Mouse (Mus musculus): Measurements from ENCODE around the gene Serpina7.

The Serpina7 gene

DNA sequence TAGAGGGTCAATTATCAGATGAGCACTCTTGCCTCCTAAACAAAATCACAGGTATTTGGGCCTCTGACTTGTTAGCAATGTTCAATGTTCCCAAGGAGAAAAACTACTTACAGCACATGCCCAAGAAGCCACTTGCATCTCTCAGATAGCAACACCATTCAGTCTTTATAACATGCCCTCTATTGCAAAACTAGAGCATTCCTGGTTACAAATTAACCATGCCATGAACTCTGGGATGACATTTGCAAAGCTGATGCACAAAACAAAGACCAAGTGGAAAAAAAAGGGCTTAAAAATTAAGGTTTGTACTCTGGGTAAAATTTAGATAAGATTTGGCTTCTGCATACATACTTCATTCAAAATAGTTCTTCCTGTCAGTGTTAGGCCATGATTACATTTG lies at the start of gene Serpina7:
TSS of gene Serpina7 (minus strand) at position 160 of the 400 bp plus-strand sequence.
- DNase-seq = no peak

DNA sequence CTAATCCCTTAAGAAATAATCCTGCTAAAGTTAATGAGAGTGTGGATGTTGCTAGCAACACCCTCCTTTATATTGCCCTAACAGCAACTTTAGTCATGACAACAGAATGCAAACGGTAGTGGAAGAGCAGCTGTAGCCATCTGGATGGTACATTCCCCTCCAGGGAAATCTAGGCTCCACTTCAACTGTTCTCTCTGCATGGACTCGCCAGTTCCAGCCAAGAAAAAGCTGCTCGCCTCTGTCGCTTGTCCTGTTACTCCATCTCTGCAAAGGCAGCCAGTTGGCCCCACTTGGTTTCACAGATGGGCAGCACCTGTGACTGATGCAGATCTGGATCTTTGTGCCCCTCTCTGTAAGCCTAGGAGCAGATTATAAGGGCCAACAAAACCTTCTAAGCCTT lies 49.0 kb upstream of the Serpina7 start:
- DNase-seq = no peak

DNA sequence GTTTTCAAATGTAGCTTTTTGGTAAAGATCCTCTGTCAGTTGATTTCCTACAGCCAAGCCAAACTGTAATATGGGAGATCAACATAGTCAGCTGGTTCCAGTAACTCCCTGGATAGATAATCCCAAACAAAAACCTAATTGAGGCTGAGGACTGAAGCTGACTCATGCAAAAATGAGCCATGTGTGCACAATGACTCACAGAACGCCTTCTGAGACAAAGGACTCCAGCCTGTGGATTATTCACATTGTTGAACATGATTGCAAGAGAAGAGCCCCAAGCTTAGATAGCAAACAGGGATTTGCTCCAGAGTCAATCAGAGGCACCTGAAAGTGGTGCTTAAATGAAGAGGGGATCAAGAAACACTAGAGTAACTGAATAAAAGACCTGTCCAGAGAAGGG lies 12.2 kb upstream of the Serpina7 start:
- DNase-seq = no peak

DNA sequence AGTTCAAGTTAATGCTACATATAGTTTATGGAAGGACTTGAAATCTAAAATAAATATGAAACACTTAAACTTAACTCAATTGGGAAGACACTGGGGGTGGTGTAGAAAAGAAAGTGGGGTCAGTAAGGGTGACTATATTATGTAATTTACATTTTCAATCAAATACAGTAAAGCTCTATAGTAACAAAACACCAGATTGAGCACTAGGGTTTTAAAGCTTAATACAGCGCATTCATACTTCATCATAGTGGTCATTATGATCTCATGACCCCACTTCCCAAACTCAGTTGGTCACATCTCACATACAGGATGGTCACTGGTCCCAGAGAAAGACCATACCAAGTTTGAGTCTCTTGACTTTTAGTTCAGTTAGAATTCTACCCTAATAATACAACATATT lies 907 bp upstream of the Serpina7 start, which contains the start of gene 4930513O06Rik:
TSS of gene 4930513O06Rik (plus strand) at position 301 of the 400 bp plus-strand sequence.
- no peak for DNase-seq

DNA sequence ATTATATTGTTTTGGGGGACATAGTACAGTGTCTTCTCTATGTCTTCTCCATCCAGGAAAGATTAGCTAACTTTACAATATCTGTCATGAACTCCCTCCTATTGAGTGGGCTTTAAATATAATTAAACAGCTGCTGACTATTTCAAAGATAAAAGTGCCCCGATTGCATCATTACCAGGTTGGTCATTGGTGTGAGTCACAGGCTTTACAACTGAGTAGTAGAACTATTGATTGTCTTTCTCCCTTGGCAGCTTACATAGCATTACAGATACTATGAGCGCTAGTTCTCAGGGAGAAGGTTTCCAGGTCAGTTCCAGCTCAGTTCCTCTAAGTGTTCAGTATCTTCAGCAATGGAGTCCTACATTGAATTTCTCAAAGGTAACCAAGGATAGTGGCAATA lies 6.5 kb downstream of the Serpina7 start:
- no peak for DNase-seq

DNA sequence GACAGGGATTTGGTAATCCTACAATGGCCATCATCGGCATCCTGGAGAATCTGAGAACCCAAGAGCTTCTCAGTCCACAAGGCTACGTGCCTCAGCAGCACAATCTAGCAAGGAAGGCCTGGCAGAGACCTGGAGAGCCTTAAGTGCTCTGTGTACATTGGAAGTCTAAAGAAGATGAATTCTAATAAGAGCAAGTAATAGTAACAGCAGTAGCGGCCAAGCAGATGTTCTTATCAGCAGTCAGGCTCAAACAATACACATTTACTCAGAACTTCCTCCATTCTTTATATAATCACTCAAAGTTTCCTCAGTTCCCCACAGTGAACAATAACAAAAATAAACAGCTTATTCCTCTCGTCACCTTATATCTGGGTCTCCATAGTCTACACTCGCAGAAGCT lies 21.0 kb downstream of the Serpina7 start:
- no peak for DNase-seq

DNA sequence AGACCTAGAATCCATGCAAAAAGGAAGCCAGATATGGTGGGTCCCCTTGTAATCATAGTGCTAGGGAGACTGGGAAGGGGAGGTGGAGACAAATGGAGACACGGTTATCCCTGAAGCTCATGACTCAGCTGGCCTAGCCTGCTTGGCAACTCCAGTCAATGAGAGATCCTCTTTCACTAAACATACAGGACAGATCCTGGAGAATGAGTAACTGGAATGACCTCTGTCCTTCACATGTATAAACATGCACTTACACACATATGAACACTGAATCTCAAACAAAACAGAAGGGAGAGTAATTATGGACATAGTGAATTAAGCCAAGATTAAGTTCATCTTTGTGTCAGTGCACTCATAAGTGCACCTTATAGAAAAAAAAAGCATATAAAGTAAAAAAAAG lies 31.9 kb downstream of the Serpina7 start:
- DNase-seq = no peak

DNA sequence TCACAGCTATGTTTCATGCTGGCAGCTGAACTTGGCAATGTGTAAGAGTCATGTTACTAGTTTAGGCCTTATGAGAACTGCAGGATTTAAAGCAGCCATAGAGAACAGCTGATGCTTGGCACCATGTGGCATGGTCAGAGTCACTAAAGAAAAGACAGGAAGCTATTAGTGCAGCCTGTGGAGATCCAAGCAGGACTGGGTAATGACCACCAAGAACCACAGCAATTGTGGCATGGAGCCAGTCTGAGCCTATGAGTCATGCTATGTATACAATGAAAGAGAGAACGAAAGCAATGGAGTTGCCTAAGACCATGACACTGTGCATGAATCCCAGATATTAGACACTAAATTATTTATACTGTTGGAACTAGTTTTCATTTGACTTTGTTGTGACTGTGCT lies 33.1 kb downstream of the Serpina7 start:
- peak in 1 of 2 experiments; percentile 1 for DNase-seq

DNA sequence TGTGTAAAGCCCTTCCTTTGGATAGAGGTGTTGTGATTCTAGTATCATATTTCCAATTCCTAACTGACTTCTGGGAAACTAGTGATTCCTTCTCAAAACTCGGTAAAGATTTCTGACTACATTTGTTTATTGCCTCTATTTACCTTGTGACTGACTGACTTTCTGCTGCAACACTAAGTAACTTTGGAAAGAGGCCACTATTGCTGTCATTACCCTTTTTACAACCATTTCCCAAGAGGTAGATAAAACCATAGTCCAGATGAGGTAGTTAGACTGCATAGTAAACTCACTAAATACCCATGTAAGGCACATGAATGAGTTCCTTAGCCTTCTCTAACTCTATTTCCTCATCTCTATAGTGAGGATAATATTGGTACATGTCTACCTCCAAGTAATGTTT lies 43.9 kb downstream of the Serpina7 start:
- no peak for DNase-seq

DNA sequence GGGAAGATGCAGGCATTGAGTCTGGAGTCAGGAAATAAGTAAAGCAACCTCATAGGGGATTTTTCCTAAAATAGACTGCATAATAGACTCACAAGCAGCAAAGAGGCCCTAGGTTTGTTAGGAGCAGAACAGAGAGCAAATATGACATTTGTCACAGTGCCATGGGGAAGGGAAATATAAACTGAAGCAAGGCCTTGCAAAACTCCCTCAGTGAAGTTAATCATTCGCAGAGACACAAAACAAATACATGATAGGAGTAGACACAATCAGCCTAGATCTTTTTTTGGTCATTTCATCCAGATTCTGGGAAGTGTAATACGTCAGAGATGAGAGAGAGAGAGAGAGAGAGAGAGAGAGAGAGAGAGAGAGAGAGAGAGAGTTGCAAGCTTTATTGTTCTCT lies 45.7 kb downstream of the Serpina7 start:
- DNase-seq = no peak

DNA sequence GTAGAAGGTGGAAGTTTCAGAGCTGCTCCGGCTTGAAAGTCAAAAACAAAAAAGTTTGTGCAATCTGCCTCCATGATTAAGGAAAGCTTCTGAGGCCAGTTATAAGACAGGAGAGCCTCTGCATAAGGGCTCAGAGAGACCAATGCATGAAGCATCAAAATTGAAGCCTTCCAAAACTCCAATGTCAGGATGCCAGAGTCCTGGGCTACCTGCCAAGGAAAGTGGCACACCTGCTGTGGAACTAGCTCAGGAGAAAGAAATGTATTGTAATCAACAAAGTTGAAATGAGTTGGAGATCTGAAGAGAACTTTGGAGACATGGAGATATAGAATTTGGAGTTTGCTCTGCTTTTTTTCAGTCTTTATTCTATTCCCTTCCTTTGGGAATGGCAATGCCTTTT lies 47.4 kb downstream of the Serpina7 start:
- DNase-seq = no peak

Data from cerebellum, postnatal 36 days (tissue).